Mouse (Mus musculus) bone marrow macrophage, adult 2 months (primary cell): ENCODE results near the gene Olfr47.
"Not testable (repeated sequence)": the region's sequence is repeated elsewhere in the genome, so short reads cannot be mapped to it uniquely, and the experiment has no call there.

ENCODE experiments used
- CTCF ChIP-seq: IDR thresholded peaks from 2 replicates; pipeline ENCODE4 v1.5.1; 2012; ENCODE audit warnings: low read depth, mild to moderate bottlenecking, low read length, moderate library complexity
- POLR2A ChIP-seq: IDR thresholded peaks from 2 replicates; pipeline ENCODE4 v1.6.1; 2012; ENCODE audit warnings: mild to moderate bottlenecking, low read depth, low read length, borderline replicate concordance

DNA sequence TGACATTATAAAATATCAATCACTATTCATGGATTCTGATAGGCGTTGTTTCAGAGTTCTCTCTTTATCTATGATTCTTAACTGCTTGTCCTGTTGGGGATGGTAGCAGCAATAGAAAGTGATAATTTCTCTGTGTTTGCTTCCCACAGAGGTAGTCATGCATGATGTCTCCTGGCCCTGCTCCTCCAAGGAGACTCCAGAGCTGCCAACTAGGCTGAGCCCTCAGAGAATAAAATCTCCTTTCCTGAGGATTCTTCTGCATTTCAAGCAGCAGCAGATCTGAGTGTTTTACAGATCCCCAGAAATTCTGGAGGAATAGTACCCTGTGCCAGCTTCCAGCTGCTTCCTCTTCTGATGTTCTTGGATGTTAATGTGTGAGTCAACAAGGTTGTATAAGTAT is at the start of gene Olfr47:
- TF ChIP-seq CTCF, POLR2A: not testable (repeated sequence)
